Mouse (Mus musculus) E14TG2a.4 (cell line): ENCODE measurements around the gene Gm11232.

Experiments used
- CTCF ChIP-seq: conservative IDR thresholded peaks from 2 replicates; pipeline ENCODE4 v1.5.1; 2014; ENCODE audit warnings: low read length
- NANOG ChIP-seq: IDR thresholded peaks from 2 replicates; pipeline ENCODE4 v1.6.1; 2014; ENCODE audit warnings: borderline replicate concordance, low read length, mixed read lengths
- POU5F1 ChIP-seq: IDR thresholded peaks from 2 replicates; pipeline ENCODE4 v1.6.1; 2014; ENCODE audit warnings: low read length, borderline replicate concordance

DNA sequence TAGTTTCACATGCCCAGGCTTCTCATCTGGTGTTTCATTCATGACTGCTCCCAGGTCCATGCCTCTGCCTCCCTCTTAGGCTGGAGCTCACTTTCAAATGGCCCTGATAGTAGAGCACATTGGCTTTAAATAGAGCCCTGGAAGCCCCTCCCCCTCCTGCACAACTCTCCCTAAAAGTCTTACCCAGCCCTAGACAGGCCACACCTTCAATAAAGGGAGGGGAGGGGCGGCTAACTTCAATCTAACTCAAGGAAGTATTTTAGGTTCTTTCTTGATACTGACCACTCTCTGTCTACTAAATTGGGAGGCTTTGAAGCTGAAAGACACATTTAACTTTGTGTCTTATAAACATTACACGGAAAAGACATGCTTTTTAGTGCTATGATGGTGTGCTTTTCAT, at the start of gene Gm11232:
- TF ChIP-seq CTCF (no peak), POU5F1 (no peak), NANOG (no peak)
